Mouse (Mus musculus): ENCODE measurements around the gene Esrra. TPM values are rescaled to one million over a fixed set of nuclear protein-coding genes. Genes with fewer than 3 reads are reported as not detected.

The Esrra gene
- polyA plus RNA-seq (2014; fragmentation: Nextera tagmentation; extraction: Ambion mirVana): 1.9 and 3.3 TPM in 2 replicates

DNA sequence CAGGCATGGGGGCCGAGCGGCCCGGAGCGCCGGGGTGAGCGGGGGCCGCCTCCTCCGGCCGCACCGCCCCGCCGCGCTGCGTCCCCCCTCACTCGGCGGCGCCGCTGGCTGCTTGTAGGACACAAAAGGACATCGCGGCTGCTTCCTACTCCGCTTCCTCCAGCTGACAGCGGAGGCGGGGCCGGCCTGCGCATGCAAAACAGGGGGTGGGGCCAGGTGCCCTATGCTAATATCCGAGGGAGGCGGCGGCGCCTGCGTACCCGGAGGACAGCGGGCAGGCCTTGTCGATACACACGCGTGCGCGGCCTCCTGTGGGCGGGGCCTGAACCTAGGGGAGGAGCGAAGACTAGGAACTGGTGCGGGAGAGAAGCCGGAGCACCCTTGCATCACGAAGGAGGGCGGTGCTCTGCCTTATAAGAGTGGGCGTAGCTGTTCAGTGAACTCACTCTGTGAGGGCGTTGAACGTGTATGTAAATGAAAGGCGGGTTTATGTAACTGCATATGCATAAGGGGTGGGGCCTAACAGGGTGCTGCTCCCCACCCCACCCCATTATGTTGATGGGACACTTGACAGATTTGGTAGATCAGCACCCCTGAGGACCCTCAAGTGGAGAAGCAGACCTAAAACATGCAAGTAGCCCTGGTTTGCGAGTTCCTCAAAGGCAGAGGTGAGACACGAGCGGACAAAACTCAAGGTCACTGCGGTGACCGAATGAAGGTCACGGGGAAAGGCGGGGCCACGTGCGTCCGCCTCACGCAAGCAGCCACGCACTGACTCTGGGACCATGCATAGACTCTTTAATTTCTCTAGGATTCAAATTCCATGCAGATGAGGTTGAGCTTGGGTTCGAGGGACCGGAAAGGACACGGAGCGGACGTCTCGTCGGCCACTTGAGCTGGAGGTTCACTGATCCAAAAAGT, at the start of gene Esrra:
Gene Esrra, minus strand, starts transcription at position 167 of the 921 bp plus-strand sequence.
- DNase-seq (ENCODE audit: low spot score): peak; percentile 100
- Histone ChIP-seq H3K4me3 (ENCODE audit: low read depth, low read length) (peak within 1 kb of the TSS; percentile 54), H3K9me3 (ENCODE audit: control insufficient read depth, low read length) (no peaks in the 10 kb centered on the region), H3K4me1 (ENCODE audit: control insufficient read depth, insufficient read depth, low read length) (peaks cover 5% of the 10 kb centered on the region), H3K4me2 (ENCODE audit: low read depth, severe bottlenecking) (peak within 1 kb of the TSS; percentile 87), H3K27ac (replicated peaks; ENCODE audit: low read depth, low read length) (no peak within 1 kb of the TSS; the same call in 1 of the 2 replicates), H3K36me3 (ENCODE audit: control insufficient read depth, insufficient read depth, low read length) (no peaks in the 10 kb centered on the region), H3K9ac (ENCODE audit: low read length) (peak within 1 kb of the TSS; percentile 64), H3K27me3 (ENCODE audit: control insufficient read depth, insufficient read depth, low read length) (peaks cover 42% of the 10 kb centered on the region)
- peak; percentile 93 for ATAC-seq (ENCODE audit: insufficient number of reproducible peaks, low FRiP score, low TSS enrichment, low read depth)
- under 1% methylated on average over 55 of the region's 66 CpGs for WGBS

- ATAC-seq (ENCODE audit: insufficient number of reproducible peaks, low FRiP score, low TSS enrichment, low read depth) (no peak), DNase-seq (ENCODE audit: low spot score) (no peak)
- H3K4me2 ChIP-seq (ENCODE audit: low read depth, severe bottlenecking): peak overlapping the region; percentile 69
- no peaks in the 10 kb centered on the region for H3K9me3 ChIP-seq (ENCODE audit: control insufficient read depth, low read length)
- peak overlapping the region; percentile 58 for H3K4me3 ChIP-seq (ENCODE audit: low read depth, low read length)
- WGBS: 23% methylated on average over 11 of the region's 11 CpGs
- H3K4me1 ChIP-seq (ENCODE audit: control insufficient read depth, insufficient read depth, low read length): peaks cover 27% of the 10 kb centered on the region
- 0 out of 2 replicates have a peak overlapping the region, but pooled peaks have one; percentile 8 for H3K27ac ChIP-seq (replicated peaks; ENCODE audit: low read depth, low read length)
- peaks cover 2% of the 10 kb centered on the region; the same call in 1 of the 2 replicates for H3K36me3 ChIP-seq (ENCODE audit: control insufficient read depth, insufficient read depth, low read length)
- no peak overlapping the region for H3K9ac ChIP-seq (ENCODE audit: low read length)
- H3K27me3 ChIP-seq (ENCODE audit: control insufficient read depth, insufficient read depth, low read length): no peaks in the 10 kb centered on the region; the same call in 1 of the 2 replicates
Observed at GRCm38 (mm10) chr19:6970460-6971085, 49.0 kb upstream of the Esrra start.

- no peaks in the 10 kb centered on the region for H3K9me3 ChIP-seq (ENCODE audit: control insufficient read depth, low read length)
- peaks cover 27% of the 10 kb centered on the region for H3K4me1 ChIP-seq (ENCODE audit: control insufficient read depth, insufficient read depth, low read length)
- peak overlapping the region; percentile 69 for H3K4me2 ChIP-seq (ENCODE audit: low read depth, severe bottlenecking)
- peak; percentile 80 for DNase-seq (ENCODE audit: low spot score)
- H3K36me3 ChIP-seq (ENCODE audit: control insufficient read depth, insufficient read depth, low read length): peaks cover 2% of the 10 kb centered on the region; the same call in 1 of the 2 replicates
- no peaks in the 10 kb centered on the region; the same call in 1 of the 2 replicates for H3K27me3 ChIP-seq (ENCODE audit: control insufficient read depth, insufficient read depth, low read length)
- WGBS: 0% methylated on average over 55 of the region's 55 CpGs
- no peak overlapping the region for H3K27ac ChIP-seq (replicated peaks; ENCODE audit: low read depth, low read length)
- peak overlapping the region; percentile 73 for H3K9ac ChIP-seq (ENCODE audit: low read length)
- H3K4me3 ChIP-seq (ENCODE audit: low read depth, low read length): peak overlapping the region; percentile 58
- ATAC-seq (ENCODE audit: insufficient number of reproducible peaks, low FRiP score, low TSS enrichment, low read depth): peak; percentile 58; the same call in 1 of the 2 replicates
Observed at GRCm38 (mm10) chr19:6969665-6970381, 48.2 kb upstream of the Esrra start.

DNA sequence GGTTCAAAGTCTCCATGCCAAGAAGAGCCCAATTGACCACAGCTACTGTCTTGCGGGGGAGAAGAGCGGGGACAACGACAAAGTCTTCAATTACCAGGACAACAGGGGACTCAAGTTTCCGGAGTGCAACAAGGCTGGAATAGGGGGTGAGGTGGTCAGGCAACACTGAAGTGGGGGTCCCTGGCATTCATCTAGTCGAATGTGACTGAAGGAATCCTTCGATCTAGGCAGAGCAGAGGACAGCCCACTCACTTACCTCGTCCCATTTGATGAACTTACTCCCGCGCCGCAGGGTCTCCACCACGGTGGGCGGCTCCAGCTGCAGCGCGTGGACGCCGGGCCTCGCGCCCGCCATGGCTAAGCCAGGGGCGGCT, 47.7 kb upstream of the Esrra start:
- peak overlapping the region; percentile 58 for H3K4me3 ChIP-seq (ENCODE audit: low read depth, low read length)
- peaks cover 27% of the 10 kb centered on the region for H3K4me1 ChIP-seq (ENCODE audit: control insufficient read depth, insufficient read depth, low read length)
- DNase-seq (ENCODE audit: low spot score) (no peak), ATAC-seq (ENCODE audit: insufficient number of reproducible peaks, low FRiP score, low TSS enrichment, low read depth) (0 out of 2 replicates have a peak, but pooled peaks have one; percentile 5)
- peak overlapping the region; percentile 69 for H3K4me2 ChIP-seq (ENCODE audit: low read depth, severe bottlenecking)
- no peaks in the 10 kb centered on the region; the same call in 1 of the 2 replicates for H3K27me3 ChIP-seq (ENCODE audit: control insufficient read depth, insufficient read depth, low read length)
- no peak overlapping the region for H3K27ac ChIP-seq (replicated peaks; ENCODE audit: low read depth, low read length)
- H3K9me3 ChIP-seq (ENCODE audit: control insufficient read depth, low read length): no peaks in the 10 kb centered on the region
- 1% methylated on average over 20 of the region's 20 CpGs for WGBS
- H3K36me3 ChIP-seq (ENCODE audit: control insufficient read depth, insufficient read depth, low read length): peaks cover 2% of the 10 kb centered on the region; the same call in 1 of the 2 replicates
- H3K9ac ChIP-seq (ENCODE audit: low read length): peak overlapping the region; percentile 73

GRCm38 (mm10) chr19:6968491-6969271, 47.1 kb upstream of the Esrra start:
- Histone ChIP-seq H3K4me3 (ENCODE audit: low read depth, low read length) (peak overlapping the region; percentile 58), H3K9ac (ENCODE audit: low read length) (peak overlapping the region; percentile 73), H3K27me3 (ENCODE audit: control insufficient read depth, insufficient read depth, low read length) (no peaks in the 10 kb centered on the region; the same call in 1 of the 2 replicates), H3K4me1 (ENCODE audit: control insufficient read depth, insufficient read depth, low read length) (peaks cover 27% of the 10 kb centered on the region), H3K9me3 (ENCODE audit: control insufficient read depth, low read length) (no peaks in the 10 kb centered on the region), H3K4me2 (ENCODE audit: low read depth, severe bottlenecking) (peak overlapping the region; percentile 69), H3K27ac (replicated peaks; ENCODE audit: low read depth, low read length) (no peak overlapping the region), H3K36me3 (ENCODE audit: control insufficient read depth, insufficient read depth, low read length) (peaks cover 2% of the 10 kb centered on the region; the same call in 1 of the 2 replicates)
- WGBS: 11% methylated on average over 15 of the region's 15 CpGs
- no peak for ATAC-seq (ENCODE audit: insufficient number of reproducible peaks, low FRiP score, low TSS enrichment, low read depth)
- no peak for DNase-seq (ENCODE audit: low spot score)

- Histone ChIP-seq H3K27me3 (ENCODE audit: control insufficient read depth, insufficient read depth, low read length) (no peaks in the 10 kb centered on the region), H3K9ac (ENCODE audit: low read length) (no peak overlapping the region), H3K4me1 (ENCODE audit: control insufficient read depth, insufficient read depth, low read length) (peaks cover 9% of the 10 kb centered on the region; the same call in 1 of the 2 replicates), H3K4me2 (ENCODE audit: low read depth, severe bottlenecking) (no peak overlapping the region), H3K4me3 (ENCODE audit: low read depth, low read length) (no peak overlapping the region), H3K9me3 (ENCODE audit: control insufficient read depth, low read length) (no peaks in the 10 kb centered on the region), H3K36me3 (ENCODE audit: control insufficient read depth, insufficient read depth, low read length) (peaks cover 5% of the 10 kb centered on the region; the same call in 1 of the 2 replicates), H3K27ac (replicated peaks; ENCODE audit: low read depth, low read length) (no peak overlapping the region)
- ATAC-seq (ENCODE audit: insufficient number of reproducible peaks, low FRiP score, low TSS enrichment, low read depth) (no peak), DNase-seq (ENCODE audit: low spot score) (no peak)
- 85% methylated on average over 10 of the region's 10 CpGs for WGBS
Observed at GRCm38 (mm10) chr19:6956461-6956860, 34.8 kb upstream of the Esrra start.

DNA sequence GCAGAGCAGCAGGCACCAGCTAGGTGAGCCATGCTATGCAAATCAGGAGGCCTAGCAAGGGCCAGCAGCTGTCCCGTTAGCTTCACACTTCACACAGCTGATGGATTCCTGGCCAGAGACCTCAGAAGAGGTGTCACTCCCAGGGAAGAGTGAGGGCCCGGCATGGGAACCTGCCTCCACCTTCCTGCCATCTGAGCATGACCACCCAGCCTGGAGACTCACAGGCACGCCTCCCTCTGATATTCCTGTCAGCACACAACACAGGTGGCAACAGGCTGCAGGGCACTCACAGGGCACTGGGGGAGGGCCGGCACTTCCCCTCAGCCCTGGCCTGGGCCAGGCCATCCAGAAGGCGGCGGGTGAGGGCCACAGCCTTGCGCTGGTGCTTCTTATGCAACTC, 33.8 kb upstream of the Esrra start:
- DNase-seq (ENCODE audit: low spot score): no peak
- no peak for ATAC-seq (ENCODE audit: insufficient number of reproducible peaks, low FRiP score, low TSS enrichment, low read depth)
- H3K9ac ChIP-seq (ENCODE audit: low read length): no peak overlapping the region
- H3K27ac ChIP-seq (replicated peaks; ENCODE audit: low read depth, low read length): no peak overlapping the region
- peaks cover 5% of the 10 kb centered on the region; the same call in 1 of the 2 replicates for H3K36me3 ChIP-seq (ENCODE audit: control insufficient read depth, insufficient read depth, low read length)
- H3K27me3 ChIP-seq (ENCODE audit: control insufficient read depth, insufficient read depth, low read length): no peaks in the 10 kb centered on the region
- H3K4me3 ChIP-seq (ENCODE audit: low read depth, low read length): no peak overlapping the region
- peaks cover 9% of the 10 kb centered on the region; the same call in 1 of the 2 replicates for H3K4me1 ChIP-seq (ENCODE audit: control insufficient read depth, insufficient read depth, low read length)
- 67% methylated on average over 7 of the region's 7 CpGs for WGBS
- no peaks in the 10 kb centered on the region for H3K9me3 ChIP-seq (ENCODE audit: control insufficient read depth, low read length)
- H3K4me2 ChIP-seq (ENCODE audit: low read depth, severe bottlenecking): no peak overlapping the region

Measured in limb, embryonic 11.5 days (tissue).